Mouse (Mus musculus) lung, adult 2 months (tissue): Measurements from ENCODE around the gene Olfr553.

Experiments
- CTCF ChIP-seq: fragments of 200-500 bp; IDR thresholded peaks from 2 replicates; pipeline ENCODE4 v1.5.1; 2011; ENCODE audit warnings: mild to moderate bottlenecking, low read length, control low read depth; ENCODE audit not compliant: insufficient read depth
- POLR2A ChIP-seq: fragments of 200-500 bp; IDR thresholded peaks from 2 replicates; pipeline ENCODE4 v1.6.1; 2011; ENCODE audit warnings: low read depth, mild to moderate bottlenecking, control low read depth, low read length, borderline replicate concordance; ENCODE audit errors: extremely low read depth

- TF ChIP-seq CTCF (no peak), POLR2A (no peak)
Measured at GRCm38 (mm10) chr7:102638132-102638531, 20.1 kb upstream of the Olfr553 start, which contains the start of gene Olfr554.
